In the genomic region with DNA sequence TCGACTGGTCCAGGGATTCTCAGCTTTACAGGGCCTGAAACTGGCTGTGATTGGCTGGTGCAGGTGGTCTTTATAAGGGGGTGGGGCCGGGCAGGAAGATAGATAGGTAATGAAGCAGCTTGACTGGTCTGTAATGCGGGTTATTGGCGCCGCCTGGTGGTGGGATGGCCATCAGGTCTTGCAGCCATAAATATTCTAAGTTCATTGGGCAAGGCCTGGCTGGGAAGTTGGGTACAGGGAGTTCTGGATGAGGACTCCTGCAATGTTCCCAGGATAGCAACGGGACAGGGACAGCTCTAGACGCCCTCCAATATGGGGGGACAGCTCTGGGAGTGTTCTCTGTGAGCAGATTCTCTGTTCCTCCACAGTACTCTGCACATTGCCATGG, we compare ENCODE assay signal across 1 mouse cellular context.
TF ChIP-seq lines count a peak whose summit lies in the region.

No protein-coding gene starts in this region.

TF ChIP-seq in CH12.LX, 34 proteins besides CTCF, POLR2A, EP300 and RAD21 (continued from another document):
- TF ChIP-seq ELF1 (IDR thresholded peaks at IDR 0.05; ENCODE audit: low read depth, low read length): 0 out of 2 replicates have a peak, but pooled peaks have one; percentile 20
- TF ChIP-seq BHLHE40 (IDR thresholded peaks at IDR 0.05; ENCODE audit: low read depth, low read length): no peak
- TF ChIP-seq TCF12 (IDR thresholded peaks at IDR 0.05; ENCODE audit: low read depth, low read length): 0 out of 2 replicates have a peak, but pooled peaks have one; percentile 37
- TF ChIP-seq IRF4 (IDR thresholded peaks at IDR 0.05; ENCODE audit: low read depth, low read length): peak; percentile 32; the same call in 1 of the 2 replicates
- TF ChIP-seq SMC3 (IDR thresholded peaks at IDR 0.05; ENCODE audit: low read depth, low read length): peak; percentile 94
- no peak for TF ChIP-seq MXI1 (IDR thresholded peaks at IDR 0.05; ENCODE audit: low read depth, low read length)
- peak; percentile 68 for TF ChIP-seq ZC3H11A (IDR thresholded peaks at IDR 0.05; ENCODE audit: low read depth, low read length)
